Mouse (Mus musculus) cerebellum, adult 2 months (tissue): ENCODE data around the gene Ctso.

Experiments used
- CTCF ChIP-seq: fragments of 200-500 bp; IDR thresholded peaks from 2 replicates; pipeline ENCODE4 v1.5.1; 2011; ENCODE audit warnings: low read depth, mild to moderate bottlenecking, control low read depth, low read length, moderate library complexity, borderline replicate concordance; ENCODE audit not compliant: insufficient read depth
- POLR2A ChIP-seq: fragments of 200-500 bp; IDR thresholded peaks from 2 replicates; pipeline ENCODE4 v1.6.1; 2011; ENCODE audit warnings: low read length, control low read depth, borderline replicate concordance; ENCODE audit not compliant: insufficient read depth

DNA sequence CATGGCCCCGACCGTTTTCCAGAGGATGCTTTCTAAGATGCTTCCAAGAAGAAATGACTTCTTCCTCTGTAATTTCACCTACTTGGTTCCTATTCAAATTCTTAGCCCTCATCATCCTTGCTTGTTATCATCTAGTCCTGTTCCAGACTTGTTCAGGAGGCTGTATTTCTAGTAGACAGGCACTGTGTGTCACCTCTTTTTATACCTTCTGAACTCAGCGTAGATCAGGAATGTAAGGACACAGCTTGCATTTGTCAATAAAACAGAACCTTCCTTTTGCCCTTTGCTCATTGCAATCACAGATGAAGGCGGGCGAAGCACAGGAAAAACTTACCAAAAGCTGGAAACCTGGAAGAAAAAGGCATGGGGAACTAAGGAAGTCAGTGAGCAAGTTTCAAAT, 49.6 kb downstream of the Ctso start, which contains the start of gene Asic5:
- TF ChIP-seq CTCF (no peak), POLR2A (no peak)
